Mouse (Mus musculus) retina, postnatal 1 day (tissue): ENCODE results near the gene Afg3l1.
"Not testable (repeated sequence)": the region's sequence is repeated elsewhere in the genome, so short reads cannot be mapped to it uniquely, and the experiment has no call there.

Experiments
- DNase-seq: peaks from one replicate; pipeline ENCODE4 v3.0.0-alpha.2; 2012

Gene Afg3l1

GRCm38 (mm10) chr8:123518172-123518571 lies 40.5 kb downstream of the Afg3l1 start:
- no peak for DNase-seq

GRCm38 (mm10) chr8:123518667-123519066 lies 41.0 kb downstream of the Afg3l1 start, which contains the start of gene Gas8:
TSS of gene Gas8 (plus strand) at chr8:123518834.
- DNase-seq = peak; percentile 98

- DNase-seq = not testable (repeated sequence)
Measured at GRCm38 (mm10) chr8:123520048-123520447, 42.3 kb downstream of the Afg3l1 start.

GRCm38 (mm10) chr8:123527720-123528489 lies 50.2 kb downstream of the Afg3l1 start:
- DNase-seq = no peak

GRCm38 (mm10) chr8:123536242-123536989 lies 58.7 kb downstream of the Afg3l1 start:
- DNase-seq = no peak

- DNase-seq = no peak
Measured at GRCm38 (mm10) chr8:123536990-123537380, 59.3 kb downstream of the Afg3l1 start.

- DNase-seq = not testable (repeated sequence)
Measured at GRCm38 (mm10) chr8:123537641-123538040, 59.9 kb downstream of the Afg3l1 start.
